Mouse (Mus musculus) cerebellum, adult 2 months (tissue): ENCODE data around the gene Rbmxl1. TPM values are rescaled to one million over a fixed set of nuclear protein-coding genes. Genes with fewer than 3 reads are reported as not detected.
"Not testable (repeated sequence)": the region's sequence is repeated elsewhere in the genome, so short reads cannot be mapped to it uniquely, and the experiment has no call there.

ENCODE experiments used
- DNase-seq, 2 experiments: peaks; one replicate each; pipeline ENCODE4 v3.0.0; 2021
- H3K27ac ChIP-seq: fragments of 200-500 bp; 2 replicates; pipeline ENCODE4 v1.5.1; 2012; ENCODE audit warnings: low read length, control low read depth, inconsistent platforms; ENCODE audit not compliant: insufficient read depth
- H3K27me3 ChIP-seq: fragments of 200-500 bp; 2 replicates; pipeline ENCODE4 v1.6.1; 2012; ENCODE audit warnings: inconsistent platforms, mild to moderate bottlenecking, low read length, moderate library complexity; ENCODE audit not compliant: control insufficient read depth, insufficient read depth
- H3K4me1 ChIP-seq: fragments of 200-500 bp; 2 replicates; pipeline ENCODE4 v1.6.1; 2011; ENCODE audit warnings: low read length; ENCODE audit not compliant: control insufficient read depth, insufficient read depth
- H3K4me3 ChIP-seq: fragments of 200-500 bp; replicated peaks from 2 replicates; pipeline ENCODE3; 2011; ENCODE audit warnings: mild to moderate bottlenecking, low read depth, low read length, control low read depth; ENCODE audit not compliant: insufficient read depth
- CTCF ChIP-seq: fragments of 200-500 bp; IDR thresholded peaks from 2 replicates; pipeline ENCODE4 v1.5.1; 2011; ENCODE audit warnings: low read depth, mild to moderate bottlenecking, control low read depth, low read length, moderate library complexity, borderline replicate concordance; ENCODE audit not compliant: insufficient read depth
- POLR2A ChIP-seq: fragments of 200-500 bp; IDR thresholded peaks from 2 replicates; pipeline ENCODE4 v1.6.1; 2011; ENCODE audit warnings: low read length, control low read depth, borderline replicate concordance; ENCODE audit not compliant: insufficient read depth
- WGBS: fragments of 180-500 bp; shearing (Covaris S2); methylation state at CpG from one replicate; pipeline ENCODE4 v1.1.7; 2018; 5-methylcytosine and 5-hydroxymethylcytosine counted together
- polyA plus RNA-seq: library from polyadenylated mRNA; depleted of rRNA; stranded (reverse); fragments of >200 nt; gene quantifications from 2 replicates; pipeline ENCODE4 v1.2.3, GENCODE M21; 2012; rRNA removed

Gene Rbmxl1
- 58.6 and 62.9 TPM in 2 replicates for polyA plus RNA-seq

- Histone ChIP-seq H3K27me3 (no peaks in the 10 kb centered on the region), H3K4me1 (no peaks in the 10 kb centered on the region), H3K4me3 (peak within 1 kb of the TSS; percentile 63), H3K27ac (peak within 1 kb of the TSS; percentile 94)
- TF ChIP-seq POLR2A: peak; percentile 60
- no peak for TF ChIP-seq CTCF
- DNase-seq: peak; percentile 88 to 93
- under 1% methylated on average over 70 of the region's 70 CpGs for WGBS
Observed at GRCm38 (mm10) chr8:78508719-78509272, at the start of gene Rbmxl1. Gene Rbmxl1, minus strand, starts transcription at chr8:78508898.

GRCm38 (mm10) chr8:78556773-78557434, 48.2 kb upstream of the Rbmxl1 start:
- Histone ChIP-seq H3K27me3 (no peaks in the 10 kb centered on the region), H3K4me3 (no peak overlapping the region), H3K27ac (no peak overlapping the region), H3K4me1 (no peaks in the 10 kb centered on the region)
- no peak for DNase-seq
- no peak for TF ChIP-seq POLR2A
- no peak for TF ChIP-seq CTCF
- 62% methylated on average over 11 of the region's 11 CpGs for WGBS

- 89% methylated on average over 4 of the region's 4 CpGs for WGBS
Observed at GRCm38 (mm10) chr8:78555817-78556216, 47.1 kb upstream of the Rbmxl1 start.

GRCm38 (mm10) chr8:78550752-78551134, 42.0 kb upstream of the Rbmxl1 start:
- no peak overlapping the region for H3K4me3 ChIP-seq
- no peaks in the 10 kb centered on the region for H3K27me3 ChIP-seq
- DNase-seq: no peak
- no peak overlapping the region for H3K27ac ChIP-seq
- H3K4me1 ChIP-seq: no peaks in the 10 kb centered on the region
- WGBS: 52% methylated on average over 2 of the region's 2 CpGs
- no peak for TF ChIP-seq POLR2A
- TF ChIP-seq CTCF: no peak

More at GRCm38 (mm10) chr8:78555817-78556216, 47.1 kb upstream of the Rbmxl1 start:
- Histone ChIP-seq H3K27ac (no peak overlapping the region), H3K4me3 (no peak overlapping the region), H3K27me3 (no peaks in the 10 kb centered on the region), H3K4me1 (no peaks in the 10 kb centered on the region)
- DNase-seq: no peak
- no peak for TF ChIP-seq POLR2A
- no peak for TF ChIP-seq CTCF

DNA sequence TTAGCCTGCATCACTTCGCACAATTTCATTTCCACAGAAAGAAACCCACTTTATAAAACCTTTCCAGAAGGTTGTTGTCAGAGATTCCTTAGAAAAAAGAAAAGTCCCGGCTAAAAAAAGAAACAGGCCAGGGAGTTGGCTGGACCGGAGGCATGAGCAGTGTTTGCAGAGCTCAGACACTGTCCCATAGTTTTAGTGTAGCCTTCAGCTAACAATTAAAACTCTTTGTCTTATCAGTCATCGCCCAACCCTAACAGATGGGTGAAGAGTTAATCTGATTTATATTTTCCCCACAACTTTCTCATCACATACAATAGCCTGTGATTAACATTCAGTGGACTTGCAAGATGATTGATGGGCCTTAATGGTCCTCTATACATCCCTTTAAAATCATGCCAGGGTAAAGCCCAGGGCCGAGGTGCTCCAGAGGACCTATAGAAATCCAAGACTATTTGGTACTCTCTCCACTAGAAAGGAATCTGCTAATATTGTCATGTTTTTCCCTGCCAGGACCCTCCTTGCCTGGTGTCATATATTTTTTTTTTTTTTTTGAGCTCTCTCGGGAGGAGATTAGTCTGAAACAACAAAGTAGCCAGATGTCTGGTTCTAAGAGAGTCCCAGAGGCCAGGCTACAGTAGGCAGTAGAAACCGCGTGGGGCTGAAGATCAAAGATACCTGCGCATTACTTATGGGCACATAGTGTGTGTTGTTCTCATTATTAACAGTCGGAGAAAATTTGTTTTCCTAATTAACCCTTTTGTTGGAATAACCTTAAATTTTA, 41.5 kb upstream of the Rbmxl1 start:
- no peak overlapping the region for H3K4me3 ChIP-seq
- H3K27ac ChIP-seq: no peak overlapping the region
- WGBS: 53% methylated on average over 10 of the region's 10 CpGs
- no peaks in the 10 kb centered on the region for H3K4me1 ChIP-seq
- TF ChIP-seq CTCF (no peak), POLR2A (no peak)
- H3K27me3 ChIP-seq: no peaks in the 10 kb centered on the region
- DNase-seq: no peak

DNA sequence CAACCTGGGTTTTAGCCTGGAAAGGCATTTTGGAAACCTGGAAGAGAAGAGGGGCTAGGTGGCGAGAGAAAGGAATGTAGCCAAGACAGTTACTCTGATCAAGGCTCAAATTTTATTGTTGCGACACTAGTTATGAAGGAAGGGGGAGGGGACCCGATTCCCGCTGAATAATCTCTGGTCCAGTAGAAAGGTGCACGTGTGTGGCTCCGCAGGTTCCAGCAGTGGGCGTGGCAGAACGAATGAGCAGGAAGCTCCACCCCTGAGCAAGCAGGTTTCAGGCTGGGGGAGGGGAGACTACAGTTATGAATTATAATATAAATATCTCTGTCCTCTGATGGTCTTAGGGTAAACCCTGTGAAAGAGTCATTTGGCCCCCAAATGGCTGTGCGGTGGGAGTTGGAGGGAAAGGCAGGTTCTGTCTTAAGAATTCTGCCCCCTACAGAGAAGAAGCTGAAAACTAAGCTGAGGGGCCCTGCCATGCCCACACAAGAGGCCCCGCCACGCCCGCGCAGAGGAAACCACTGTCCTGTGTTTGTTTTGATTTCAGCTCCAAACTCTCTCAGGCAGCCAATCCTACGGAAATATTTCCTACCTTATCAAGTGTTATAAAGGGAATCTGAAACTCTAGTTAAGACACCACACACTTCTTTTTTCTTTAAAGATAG, 36.6 kb upstream of the Rbmxl1 start:
- H3K4me3 ChIP-seq, H3K27ac ChIP-seq, H3K27me3 ChIP-seq, H3K4me1 ChIP-seq, DNase-seq: not testable (repeated sequence)
- 70% methylated on average over 9 of the region's 14 CpGs for WGBS

DNA sequence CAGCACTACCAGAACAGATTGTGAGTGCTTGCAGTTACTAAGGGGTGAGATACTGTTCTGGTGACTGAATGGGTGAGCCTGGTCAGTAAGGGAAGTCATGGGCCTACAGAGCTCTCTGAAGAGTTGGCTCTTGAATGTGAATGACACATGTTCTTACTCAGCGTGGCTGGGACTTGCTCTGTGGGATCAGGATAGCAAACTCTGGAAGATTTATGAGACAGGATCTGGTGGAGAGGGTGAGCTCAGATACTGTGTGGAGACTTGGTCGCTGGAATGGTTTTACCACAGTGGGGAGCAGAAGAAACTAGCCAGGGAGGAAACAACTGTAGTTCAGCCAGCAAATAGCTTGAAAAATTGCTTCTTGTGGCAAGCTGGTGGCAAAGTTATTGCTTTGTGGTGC, 35.8 kb upstream of the Rbmxl1 start:
- WGBS: 68% methylated on average over 2 of the region's 2 CpGs
- TF ChIP-seq POLR2A: no peak
- no peak for TF ChIP-seq CTCF
- Histone ChIP-seq H3K4me1 (no peaks in the 10 kb centered on the region), H3K27ac (no peak overlapping the region), H3K4me3 (no peak overlapping the region), H3K27me3 (no peaks in the 10 kb centered on the region)
- DNase-seq: no peak

GRCm38 (mm10) chr8:78543621-78544020, 34.9 kb upstream of the Rbmxl1 start:
- Histone ChIP-seq H3K4me3 (no peak overlapping the region), H3K27me3 (no peaks in the 10 kb centered on the region), H3K27ac (no peak overlapping the region), H3K4me1 (no peaks in the 10 kb centered on the region)
- no peak for DNase-seq
- 36% methylated on average over 1 of the region's 1 CpGs for WGBS
- TF ChIP-seq CTCF: no peak
- no peak for TF ChIP-seq POLR2A

DNA sequence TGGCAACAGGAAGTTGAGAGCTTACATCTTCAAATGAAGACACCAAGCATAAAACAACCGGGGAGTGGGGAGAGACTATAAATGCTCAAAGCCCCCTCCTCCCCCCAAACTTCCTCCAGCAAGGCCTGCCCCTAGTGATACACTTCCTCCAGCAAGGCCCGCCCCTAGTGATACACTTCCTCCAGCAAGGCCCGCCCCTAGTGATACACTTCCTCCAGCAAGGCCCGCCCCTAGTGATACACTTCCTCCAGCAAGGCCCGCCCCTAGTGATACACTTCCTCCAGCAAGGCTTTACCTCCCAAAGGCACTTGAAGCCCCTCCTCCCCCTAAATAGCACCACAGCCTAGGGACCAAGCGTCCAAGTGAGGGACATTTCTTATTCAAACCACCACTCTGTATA, 34.0 kb upstream of the Rbmxl1 start:
- 95% methylated on average over 6 of the region's 6 CpGs for WGBS
- not testable (repeated sequence) for H3K4me1 ChIP-seq, H3K4me3 ChIP-seq, H3K27me3 ChIP-seq, H3K27ac ChIP-seq, DNase-seq
